Mouse (Mus musculus): ENCODE results near the gene Blm. TPM values are rescaled to one million over a fixed set of nuclear protein-coding genes. Genes with fewer than 3 reads are reported as not detected.

Blm gene
- total RNA-seq, 2 experiments from 2014 or later = 1.9 to 3.7 TPM

GRCm38 (mm10) chr7:80445492-80445891, 89.4 kb downstream of the Blm start:
- intact Hi-C loops (cut with DNase I; ENCODE audit: low total_unique reads) = no loop called here
- peak; percentile 58 for DNase-seq

- DNase-seq = peak; percentile 48
- intact Hi-C loops (cut with DNase I; ENCODE audit: low total_unique reads) = no loop called here
These were observed 90.3 kb downstream of the Blm start for GRCm38 (mm10) chr7:80444401-80445249.

- no peak for DNase-seq
- intact Hi-C loops (cut with DNase I; ENCODE audit: low total_unique reads) = no loop called here
These were observed 91.8 kb downstream of the Blm start for GRCm38 (mm10) chr7:80443124-80443523.

- intact Hi-C loops (cut with DNase I; ENCODE audit: low total_unique reads) = no loop called here
- no peak for DNase-seq
These were observed 92.7 kb downstream of the Blm start for GRCm38 (mm10) chr7:80441986-80442904.

GRCm38 (mm10) chr7:80440685-80441084, 94.2 kb downstream of the Blm start:
- DNase-seq = no peak
- intact Hi-C loops (cut with DNase I; ENCODE audit: low total_unique reads) = no loop called here

- DNase-seq = peak; percentile 72
- intact Hi-C loops (cut with DNase I; ENCODE audit: low total_unique reads) = no loop called here
These were observed 95.0 kb downstream of the Blm start for GRCm38 (mm10) chr7:80439789-80440488.

- intact Hi-C loops (cut with DNase I; ENCODE audit: low total_unique reads) = no loop called here
- no peak for DNase-seq
These were observed 95.7 kb downstream of the Blm start for GRCm38 (mm10) chr7:80439032-80439760.

GRCm38 (mm10) chr7:80436571-80436970, 98.3 kb downstream of the Blm start:
- DNase-seq = no peak
- intact Hi-C loops (cut with DNase I; ENCODE audit: low total_unique reads) = no loop called here

- no peak for DNase-seq
- intact Hi-C loops (cut with DNase I; ENCODE audit: low total_unique reads) = no loop called here
These were observed 99.3 kb downstream of the Blm start for GRCm38 (mm10) chr7:80435594-80435993.

- no peak for DNase-seq
- intact Hi-C loops (cut with DNase I; ENCODE audit: low total_unique reads) = no loop called here
These were observed 105.3 kb downstream of the Blm start for GRCm38 (mm10) chr7:80429661-80430060.

- no peak for DNase-seq
- intact Hi-C loops (cut with DNase I; ENCODE audit: low total_unique reads) = no loop called here
These were observed 107.2 kb downstream of the Blm start for GRCm38 (mm10) chr7:80427730-80428129.

- intact Hi-C loops (cut with DNase I; ENCODE audit: low total_unique reads) = no loop called here
These were observed 108.6 kb downstream of the Blm start for GRCm38 (mm10) chr7:80426363-80426762.

GRCm38 (mm10) chr7:80424722-80425121, 110.2 kb downstream of the Blm start:
- no peak for DNase-seq
- intact Hi-C loops (cut with DNase I; ENCODE audit: low total_unique reads) = no loop called here

More at GRCm38 (mm10) chr7:80426363-80426762, 108.6 kb downstream of the Blm start:
- no peak for DNase-seq

- DNase-seq = no peak
- intact Hi-C loops (cut with DNase I; ENCODE audit: low total_unique reads) = no loop called here
These were observed 112.0 kb downstream of the Blm start for GRCm38 (mm10) chr7:80422759-80423480.

GRCm38 (mm10) chr7:80421576-80421975, 113.3 kb downstream of the Blm start:
- intact Hi-C loops (cut with DNase I; ENCODE audit: low total_unique reads) = no loop called here

GRCm38 (mm10) chr7:80420586-80420985, 114.3 kb downstream of the Blm start:
- DNase-seq = no peak
- intact Hi-C loops (cut with DNase I; ENCODE audit: low total_unique reads) = no loop called here

More at GRCm38 (mm10) chr7:80421576-80421975, 113.3 kb downstream of the Blm start:
- no peak for DNase-seq

- intact Hi-C loops (cut with DNase I; ENCODE audit: low total_unique reads) = no loop called here
- no peak for DNase-seq
These were observed 115.6 kb downstream of the Blm start for GRCm38 (mm10) chr7:80419278-80419677.

GRCm38 (mm10) chr7:80418036-80418435, 116.9 kb downstream of the Blm start:
- intact Hi-C loops (cut with DNase I; ENCODE audit: low total_unique reads) = no loop called here
- no peak for DNase-seq
